Mouse (Mus musculus) kidney, adult 9 months (tissue): ENCODE results near the gene Tmem237.

Experiments used
- DNase-seq: peaks from one replicate; pipeline ENCODE4 v3.0.0; 2022

Gene Tmem237

GRCm38 (mm10) chr1:59094705-59095104 is 25.5 kb downstream of the Tmem237 start, which contains the start of gene C2cd6:
Gene C2cd6 (minus strand): TSS chr1:59094900.
- no peak for DNase-seq

GRCm38 (mm10) chr1:59070867-59071266 is 49.3 kb downstream of the Tmem237 start:
- peak; percentile 54 for DNase-seq

GRCm38 (mm10) chr1:59067976-59068375 is 52.2 kb downstream of the Tmem237 start:
- peak; percentile 70 for DNase-seq

- no peak for DNase-seq
These were observed 56.5 kb downstream of the Tmem237 start for GRCm38 (mm10) chr1:59063697-59064096.

GRCm38 (mm10) chr1:59056955-59057354 is 63.3 kb downstream of the Tmem237 start:
- DNase-seq, result peak; percentile 77

GRCm38 (mm10) chr1:59051306-59051705 is 68.9 kb downstream of the Tmem237 start:
- no peak for DNase-seq
